Mouse (Mus musculus): ENCODE data around the gene Col18a1. TPM values are rescaled to one million over a fixed set of nuclear protein-coding genes. Genes with fewer than 3 reads are reported as not detected.

Col18a1 gene
- polyA plus RNA-seq, 1 experiment from 2014 or later, result 33.2 TPM

- WGBS, result under 1% methylated on average over 40 of the region's 40 CpGs
- Histone ChIP-seq H3K27me3 (replicated peaks; ENCODE audit: insufficient read depth, low read length) (no peaks in the 10 kb centered on the region), H3K4me2 (replicated peaks; ENCODE audit: low read depth, low read length) (peak overlapping the region; percentile 56), H3K4me1 (ENCODE audit: insufficient read depth, low read depth, low read length) (peaks cover 13% of the 10 kb centered on the region; the same call in 1 of the 2 replicates), H3K9me3 (ENCODE audit: low read length) (no peaks in the 10 kb centered on the region), H3K27ac (ENCODE audit: low read length) (no peak overlapping the region), H3K36me3 (ENCODE audit: insufficient read depth, low read length) (no peaks in the 10 kb centered on the region), H3K9ac (replicated peaks; ENCODE audit: low read depth) (no peak overlapping the region), H3K4me3 (ENCODE audit: low read depth, low read length) (peak overlapping the region; percentile 34)
- ATAC-seq (peak; percentile 33), DNase-seq (ENCODE audit: low spot score) (peak; percentile 48)
- no peak for TF ChIP-seq CTCF (IDR thresholded peaks at IDR 0.05)
- no peak for TF ChIP-seq EP300 (IDR thresholded peaks at IDR 0.05)
These were observed 916 bp downstream of the Col18a1 start for GRCm38 (mm10) chr10:77165318-77165945.

GRCm38 (mm10) chr10:77164437-77165052, 1.8 kb downstream of the Col18a1 start:
- no peak overlapping the region for H3K4me2 ChIP-seq (replicated peaks; ENCODE audit: low read depth, low read length)
- H3K9me3 ChIP-seq (ENCODE audit: low read length), result no peaks in the 10 kb centered on the region
- no peak overlapping the region for H3K9ac ChIP-seq (replicated peaks; ENCODE audit: low read depth)
- H3K27me3 ChIP-seq (replicated peaks; ENCODE audit: insufficient read depth, low read length), result no peaks in the 10 kb centered on the region
- H3K4me1 ChIP-seq (ENCODE audit: insufficient read depth, low read depth, low read length), result peaks cover 13% of the 10 kb centered on the region; the same call in 1 of the 2 replicates
- 26% methylated on average over 6 of the region's 9 CpGs for WGBS
- H3K36me3 ChIP-seq (ENCODE audit: insufficient read depth, low read length), result no peaks in the 10 kb centered on the region
- TF ChIP-seq EP300 (IDR thresholded peaks at IDR 0.05) (no peak), CTCF (IDR thresholded peaks at IDR 0.05) (no peak)
- H3K27ac ChIP-seq (ENCODE audit: low read length), result no peak overlapping the region
- DNase-seq (ENCODE audit: low spot score) (no peak), ATAC-seq (no peak)
- no peak overlapping the region for H3K4me3 ChIP-seq (ENCODE audit: low read depth, low read length)

DNA sequence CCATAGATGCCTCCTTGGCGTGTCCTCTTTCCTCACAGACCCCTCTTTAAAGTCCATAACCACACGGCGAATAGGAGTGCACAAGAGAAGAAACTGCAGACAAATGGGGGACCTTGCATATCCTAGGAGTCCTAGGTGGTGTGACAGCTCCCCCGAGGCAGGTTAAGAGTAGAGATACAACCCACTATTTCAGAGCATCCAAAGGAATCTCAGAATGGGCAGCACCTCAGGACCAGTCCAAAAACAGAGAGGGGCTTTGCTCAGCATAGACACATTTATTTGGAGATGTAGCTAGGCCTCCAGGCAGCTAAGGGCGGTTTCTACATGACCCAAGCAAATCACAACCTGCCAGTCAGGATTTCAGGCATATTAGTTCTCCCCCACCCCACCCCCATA, 2.3 kb downstream of the Col18a1 start:
- no peak overlapping the region for H3K4me3 ChIP-seq (ENCODE audit: low read depth, low read length)

GRCm38 (mm10) chr10:77163392-77163977, 2.9 kb downstream of the Col18a1 start:
- WGBS, result 59% methylated on average over 4 of the region's 4 CpGs
- H3K27ac ChIP-seq (ENCODE audit: low read length), result no peak overlapping the region
- no peaks in the 10 kb centered on the region for H3K27me3 ChIP-seq (replicated peaks; ENCODE audit: insufficient read depth, low read length)
- no peaks in the 10 kb centered on the region for H3K9me3 ChIP-seq (ENCODE audit: low read length)
- H3K9ac ChIP-seq (replicated peaks; ENCODE audit: low read depth), result no peak overlapping the region
- no peak overlapping the region for H3K4me3 ChIP-seq (ENCODE audit: low read depth, low read length)
- H3K4me1 ChIP-seq (ENCODE audit: insufficient read depth, low read depth, low read length), result peaks cover 13% of the 10 kb centered on the region; the same call in 1 of the 2 replicates
- H3K36me3 ChIP-seq (ENCODE audit: insufficient read depth, low read length), result no peaks in the 10 kb centered on the region
- no peak overlapping the region for H3K4me2 ChIP-seq (replicated peaks; ENCODE audit: low read depth, low read length)
- ATAC-seq (no peak), DNase-seq (ENCODE audit: low spot score) (no peak)
- TF ChIP-seq CTCF (IDR thresholded peaks at IDR 0.05) (no peak), EP300 (IDR thresholded peaks at IDR 0.05) (no peak)

More for the DNA sequence above, 2.3 kb downstream of the Col18a1 start:
- 49% methylated on average over 5 of the region's 5 CpGs for WGBS
- H3K36me3 ChIP-seq (ENCODE audit: insufficient read depth, low read length), result no peaks in the 10 kb centered on the region
- no peaks in the 10 kb centered on the region for H3K9me3 ChIP-seq (ENCODE audit: low read length)
- H3K27ac ChIP-seq (ENCODE audit: low read length), result no peak overlapping the region
- H3K4me2 ChIP-seq (replicated peaks; ENCODE audit: low read depth, low read length), result no peak overlapping the region
- DNase-seq (ENCODE audit: low spot score) (no peak), ATAC-seq (no peak)
- no peak overlapping the region for H3K9ac ChIP-seq (replicated peaks; ENCODE audit: low read depth)
- no peak for TF ChIP-seq EP300 (IDR thresholded peaks at IDR 0.05)
- TF ChIP-seq CTCF (IDR thresholded peaks at IDR 0.05), result no peak
- peaks cover 13% of the 10 kb centered on the region; the same call in 1 of the 2 replicates for H3K4me1 ChIP-seq (ENCODE audit: insufficient read depth, low read depth, low read length)
- no peaks in the 10 kb centered on the region for H3K27me3 ChIP-seq (replicated peaks; ENCODE audit: insufficient read depth, low read length)

- Histone ChIP-seq H3K4me3 (ENCODE audit: low read depth, low read length) (no peak overlapping the region), H3K27me3 (replicated peaks; ENCODE audit: insufficient read depth, low read length) (no peaks in the 10 kb centered on the region), H3K27ac (ENCODE audit: low read length) (no peak overlapping the region), H3K9ac (replicated peaks; ENCODE audit: low read depth) (no peak overlapping the region), H3K4me2 (replicated peaks; ENCODE audit: low read depth, low read length) (no peak overlapping the region), H3K36me3 (ENCODE audit: insufficient read depth, low read length) (no peaks in the 10 kb centered on the region), H3K9me3 (ENCODE audit: low read length) (no peaks in the 10 kb centered on the region), H3K4me1 (ENCODE audit: insufficient read depth, low read depth, low read length) (no peaks in the 10 kb centered on the region)
- ATAC-seq (no peak), DNase-seq (ENCODE audit: low spot score) (no peak)
- 27% methylated on average over 8 of the region's 8 CpGs for WGBS
- TF ChIP-seq CTCF (IDR thresholded peaks at IDR 0.05) (no peak), EP300 (IDR thresholded peaks at IDR 0.05) (no peak)
These were observed 6.8 kb downstream of the Col18a1 start for GRCm38 (mm10) chr10:77159573-77159972.

GRCm38 (mm10) chr10:77158948-77159347, 7.4 kb downstream of the Col18a1 start:
- DNase-seq (ENCODE audit: low spot score) (no peak), ATAC-seq (no peak)
- H3K9me3 ChIP-seq (ENCODE audit: low read length), result no peaks in the 10 kb centered on the region
- no peaks in the 10 kb centered on the region for H3K4me1 ChIP-seq (ENCODE audit: insufficient read depth, low read depth, low read length)
- no peaks in the 10 kb centered on the region for H3K36me3 ChIP-seq (ENCODE audit: insufficient read depth, low read length)
- H3K4me3 ChIP-seq (ENCODE audit: low read depth, low read length), result no peak overlapping the region
- TF ChIP-seq EP300 (IDR thresholded peaks at IDR 0.05) (no peak), CTCF (IDR thresholded peaks at IDR 0.05) (no peak)
- H3K27me3 ChIP-seq (replicated peaks; ENCODE audit: insufficient read depth, low read length), result no peaks in the 10 kb centered on the region
- WGBS, result 60% methylated on average over 3 of the region's 3 CpGs
- H3K9ac ChIP-seq (replicated peaks; ENCODE audit: low read depth), result no peak overlapping the region
- no peak overlapping the region for H3K4me2 ChIP-seq (replicated peaks; ENCODE audit: low read depth, low read length)
- no peak overlapping the region for H3K27ac ChIP-seq (ENCODE audit: low read length)

All from lung, postnatal 0 days (tissue).